ENCODE assay signal across 20 mouse cellular contexts in genomic region chr5:18342765-18343454, GRCm38 (mm10). TPM values are rescaled to one million over a fixed set of nuclear protein-coding genes. Genes with fewer than 3 reads are reported as not detected.
DNase-seq lines count a peak whose midpoint lies in the region; ATAC-seq and TF ChIP-seq lines count a peak whose summit lies in the region.
"Had no signal": no experiment of that assay in that cellular context is flagged by ENCODE, and none has a peak within 500 bp of the region (broad histone marks: within the 10 kb centered on the region; RNA-seq: fewer than 3 reads in every experiment).

No protein-coding gene starts in this region.

- H3K4me3 ChIP-seq in intestine, embryonic 14.5 days (ENCODE audit: low read depth, low read length) = no peak overlapping the region
- H3K4me3 ChIP-seq in intestine, postnatal 0 days (ENCODE audit: low read depth, low read length) = no peak overlapping the region
- H3K4me3 ChIP-seq in liver, embryonic 11.5 days (ENCODE audit: low read depth, low read length) = no peak overlapping the region
- H3K4me3 ChIP-seq: hindbrain, embryonic 13.5 days; liver, embryonic 13.5 days; midbrain, embryonic 15.5 days; myocyte; neural tube, embryonic 13.5 days had no signal

- TF ChIP-seq CTCF in intestine, postnatal 0 days (IDR thresholded peaks at IDR 0.05; ENCODE audit: low read depth) = no peak

- H3K4me1 ChIP-seq in intestine, embryonic 14.5 days (replicated peaks; ENCODE audit: control insufficient read depth, insufficient read depth, low read length) = no peaks in the 10 kb centered on the region
- no peaks in the 10 kb centered on the region for H3K4me1 ChIP-seq in intestine, postnatal 0 days (replicated peaks; ENCODE audit: control insufficient read depth, insufficient read depth, low read length)
- H3K4me1 ChIP-seq in liver, embryonic 11.5 days (replicated peaks; ENCODE audit: control insufficient read depth, insufficient read depth, low read length) = no peaks in the 10 kb centered on the region
- H3K4me1 ChIP-seq: hindbrain, embryonic 13.5 days; liver, embryonic 13.5 days; midbrain, embryonic 15.5 days; neural tube, embryonic 13.5 days had no signal

- ATAC-seq in cerebellum, adult (ENCODE audit: insufficient number of reproducible peaks, low FRiP score, low TSS enrichment) = 0 out of 2 replicates have a peak, but pooled peaks have one; percentile 17
- ATAC-seq in intestine, embryonic 14.5 days (replicated peaks; ENCODE audit: low FRiP score, low TSS enrichment, low read depth) = peak; percentile 60; the same call in 1 of the 2 replicates
- ATAC-seq in intestine, postnatal 0 days = no peak
- ATAC-seq in liver, embryonic 11.5 days (replicated peaks; ENCODE audit: low FRiP score) = no peak
- ATAC-seq: forebrain, embryonic 16.5 days; midbrain, embryonic 15.5 days had no signal

- no peak overlapping the region for H3K4me2 ChIP-seq in intestine, embryonic 14.5 days (ENCODE audit: low read length)
- no peak overlapping the region for H3K4me2 ChIP-seq in intestine, postnatal 0 days (replicated peaks; ENCODE audit: low read depth)
- no peak overlapping the region for H3K4me2 ChIP-seq in liver, embryonic 11.5 days
- H3K4me2 ChIP-seq: hindbrain, embryonic 13.5 days; liver, embryonic 13.5 days; midbrain, embryonic 15.5 days; neural tube, embryonic 13.5 days had no signal

- WGBS in intestine, embryonic 14.5 days = 81% methylated on average over 4 of the region's 4 CpGs
- WGBS in intestine, postnatal 0 days = 68% methylated on average over 4 of the region's 4 CpGs
- 77% methylated on average over 4 of the region's 4 CpGs for WGBS in liver, embryonic 11.5 days

- DNase-seq in cerebellum, adult 11 months = no peak
- no peak for DNase-seq in intestine, embryonic 14.5 days (ENCODE audit: low spot score)
- peak; percentile 63 for DNase-seq in brain, adult 2 months (ENCODE audit: low read depth, low spot score)
- peak; percentile 56 to 71 for DNase-seq in cerebellum, postnatal 25 days
- no peak for DNase-seq in liver
- no peak for DNase-seq in liver, embryonic 11.5 days (ENCODE audit: low spot score)
- DNase-seq: adrenal gland, postnatal 10 days; gastrocnemius, postnatal 36 days; heart, postnatal 36 days; kidney, postnatal 14 days; liver, embryonic 13.5 days; lung, adult 2 months; lung, postnatal 14 days had no signal

- no peaks in the 10 kb centered on the region for H3K27me3 ChIP-seq in intestine, embryonic 14.5 days (replicated peaks; ENCODE audit: control insufficient read depth, insufficient read depth, low read length)
- no peaks in the 10 kb centered on the region for H3K27me3 ChIP-seq in intestine, postnatal 0 days (replicated peaks; ENCODE audit: control insufficient read depth, insufficient read depth, low read length)
- no peaks in the 10 kb centered on the region for H3K27me3 ChIP-seq in liver, embryonic 11.5 days (replicated peaks; ENCODE audit: control insufficient read depth, insufficient read depth, low read length)
- H3K27me3 ChIP-seq: hindbrain, embryonic 13.5 days; liver, embryonic 13.5 days; midbrain, embryonic 15.5 days; neural tube, embryonic 13.5 days had no signal

- no peak overlapping the region for H3K27ac ChIP-seq in intestine, embryonic 14.5 days (ENCODE audit: low read depth)
- no peak overlapping the region for H3K27ac ChIP-seq in intestine, postnatal 0 days (ENCODE audit: low read depth, low read length)
- H3K27ac ChIP-seq in liver, embryonic 11.5 days (ENCODE audit: low read depth, low read length) = no peak overlapping the region
- H3K27ac ChIP-seq: hindbrain, embryonic 13.5 days; liver, embryonic 13.5 days; midbrain, embryonic 15.5 days; neural tube, embryonic 13.5 days had no signal

- H3K9me3 ChIP-seq in intestine, embryonic 14.5 days (ENCODE audit: control insufficient read depth, low read length) = 0 out of 2 replicates have a peak, but pooled peaks cover 7% of the 10 kb centered on the region
- no peaks in the 10 kb centered on the region for H3K9me3 ChIP-seq in intestine, postnatal 0 days (ENCODE audit: control insufficient read depth)
- no peaks in the 10 kb centered on the region for H3K9me3 ChIP-seq in liver, embryonic 11.5 days (ENCODE audit: control insufficient read depth, low read length)
- H3K9me3 ChIP-seq: liver, embryonic 13.5 days; midbrain, embryonic 15.5 days; neural tube, embryonic 13.5 days had no signal

- H3K36me3 ChIP-seq in intestine, embryonic 14.5 days (ENCODE audit: control insufficient read depth, insufficient read depth, low read length) = no peaks in the 10 kb centered on the region
- no peaks in the 10 kb centered on the region for H3K36me3 ChIP-seq in intestine, postnatal 0 days (ENCODE audit: control insufficient read depth, insufficient read depth)
- H3K36me3 ChIP-seq in liver, embryonic 11.5 days (ENCODE audit: control insufficient read depth, insufficient read depth, low read length) = no peaks in the 10 kb centered on the region
- H3K36me3 ChIP-seq: liver, embryonic 13.5 days; midbrain, embryonic 15.5 days had no signal

- H3K9ac ChIP-seq in intestine, embryonic 14.5 days (ENCODE audit: low read length) = no peak overlapping the region
- H3K9ac ChIP-seq in intestine, postnatal 0 days (ENCODE audit: low read depth, low read length) = no peak overlapping the region
- no peak overlapping the region for H3K9ac ChIP-seq in liver, embryonic 11.5 days (ENCODE audit: low read depth, low read length)
- H3K9ac ChIP-seq: hindbrain, embryonic 13.5 days; liver, embryonic 13.5 days; midbrain, embryonic 15.5 days; neural tube, embryonic 13.5 days had no signal

RNA-seq across cellular contexts. Expression of gene Gnai1, which starts 17.2 kb away (rescaled TPM):
- 28.9 and 30.4 TPM in 2 replicates for polyA plus RNA-seq in intestine, embryonic 14.5 days (2014; fragmentation: Nextera tagmentation; extraction: Ambion mirVana)
- 8.8 and 9.2 TPM in 2 replicates for polyA plus RNA-seq in intestine, postnatal 0 days (2015; fragmentation: Nextera tagmentation; extraction: Ambion mirVana)
- polyA plus RNA-seq in liver, embryonic 11.5 days (2014; fragmentation: Nextera tagmentation; extraction: Ambion mirVana) = 7.4 and 7.5 TPM in 2 replicates

Comparison
In these comparisons a context has a peak if more than half of its experiments do, and no peak if none do; other contexts are left out.
1. ATAC-seq: peak in cerebellum, adult (single experiment) and intestine, embryonic 14.5 days (single experiment); none in intestine, postnatal 0 days (single experiment) and liver, embryonic 11.5 days (single experiment).
2. DNase-seq: peak in brain, adult 2 months (single experiment) and cerebellum, postnatal 25 days (2 of 2); none in cerebellum, adult 11 months (single experiment), intestine, embryonic 14.5 days (single experiment), liver (single experiment) and liver, embryonic 11.5 days (single experiment).